Mouse (Mus musculus) E14TG2a.4 (cell line): Measurements from ENCODE around the gene Ntrk1.

Source experiments
- CTCF ChIP-seq: conservative IDR thresholded peaks from 2 replicates; pipeline ENCODE4 v1.5.1; 2014; ENCODE audit warnings: low read length
- NANOG ChIP-seq: IDR thresholded peaks from 2 replicates; pipeline ENCODE4 v1.6.1; 2014; ENCODE audit warnings: borderline replicate concordance, low read length, mixed read lengths
- POU5F1 ChIP-seq: IDR thresholded peaks from 2 replicates; pipeline ENCODE4 v1.6.1; 2014; ENCODE audit warnings: low read length, borderline replicate concordance

- TF ChIP-seq CTCF = no peak
- no peak for TF ChIP-seq POU5F1
- no peak for TF ChIP-seq NANOG
Measured at GRCm38 (mm10) chr3:87785626-87786214, 9.2 kb downstream of the Ntrk1 start.
